Mouse (Mus musculus) ES-E14 (cell line): ENCODE measurements at regions not wholly inside any gene's neighbourhood (a gene's known extent, or its start where the extent isn't known, plus 50 kb on each side); places are given as distances from the start of the nearest gene placed in this dataset.

Source experiments
- DNase-seq: peaks from one replicate; pipeline ENCODE4 v3.0.0-alpha.2; 2013; ENCODE audit warnings: low read depth, low spot score
- H3K27ac ChIP-seq: 2 replicates; pipeline ENCODE4 v1.5.1; 2012; ENCODE audit warnings: low read depth, mild to moderate bottlenecking, low read length, moderate library complexity, mixed read lengths; ENCODE audit not compliant: poor library complexity, insufficient read depth, severe bottlenecking
- H3K36me3 ChIP-seq: 2 replicates; pipeline ENCODE4 v1.6.1; 2012; ENCODE audit warnings: mild to moderate bottlenecking, low read length, moderate library complexity, mixed read lengths; ENCODE audit not compliant: control insufficient read depth, poor library complexity, insufficient read depth, severe bottlenecking
- H3K4me1 ChIP-seq, 2 experiments: fragments of 150-350 bp in 1 of 2; sonication (generic) in 1 of 2; 2 replicates each; pipeline ENCODE4 v1.6.1; 2012; ENCODE audit warnings: low read length in 2 of 2, mild to moderate bottlenecking in 1 of 2, mixed read lengths in 1 of 2; ENCODE audit not compliant: control insufficient read depth in 2 of 2, insufficient read depth in 2 of 2, poor library complexity in 1 of 2
- H3K4me3 ChIP-seq, 2 experiments: fragments of 150-350 bp in 1 of 2; sonication (generic) in 1 of 2; 2 replicates each; pipeline ENCODE4 v1.5.1; 2012; ENCODE audit warnings: low read length in 2 of 2, low read depth in 1 of 2, mild to moderate bottlenecking in 1 of 2, mixed read lengths in 1 of 2; ENCODE audit not compliant: insufficient read depth in 1 of 2, poor library complexity in 1 of 2, severe bottlenecking in 1 of 2
- H3K9ac ChIP-seq: 2 replicates; pipeline ENCODE4 v1.6.1; 2012; ENCODE audit warnings: low read depth, mild to moderate bottlenecking, low read length, mixed read lengths; ENCODE audit not compliant: poor library complexity, insufficient read depth, severe bottlenecking
- H3K9me3 ChIP-seq: fragments of 150-350 bp; sonication (generic); 2 replicates; pipeline ENCODE4 v1.6.1; 2012; ENCODE audit warnings: low read depth, mild to moderate bottlenecking, low read length; ENCODE audit not compliant: control insufficient read depth, insufficient read depth
- CHD2 ChIP-seq: IDR thresholded peaks from 2 replicates; pipeline ENCODE4 v1.6.1; 2014; ENCODE audit warnings: mild to moderate bottlenecking, low read depth, low read length, inconsistent platforms
- HCFC1 ChIP-seq: IDR thresholded peaks from 2 replicates; pipeline ENCODE4 v1.6.1; 2012; ENCODE audit warnings: low read length, inconsistent platforms, borderline replicate concordance; ENCODE audit not compliant: insufficient read depth
- MAFK ChIP-seq: IDR thresholded peaks from 2 replicates; pipeline ENCODE4 v1.6.1; 2014; ENCODE audit warnings: mild to moderate bottlenecking, low read depth, low read length, inconsistent platforms; ENCODE audit not compliant: insufficient read depth
- ZC3H11A ChIP-seq: IDR thresholded peaks from 2 replicates; pipeline ENCODE4 v1.6.1; 2012; ENCODE audit warnings: low read depth, mild to moderate bottlenecking, inconsistent platforms, low read length, borderline replicate concordance
- ZNF384 ChIP-seq: IDR thresholded peaks from 2 replicates; pipeline ENCODE4 v1.6.1; 2012; ENCODE audit warnings: low read depth, low read length, inconsistent platforms
- in situ Hi-C, 2 experiments: fragments of 600-800 bp; cut with MboI; formaldehyde crosslinking; loops; one replicate each; pipeline ENCODE4 v1.15.1; 2025; ENCODE audit warnings: low sequenced_read_pairs in 2 of 2, inconsistent platforms in 1 of 2; ENCODE audit not compliant: unreplicated experiment in 2 of 2

DNA sequence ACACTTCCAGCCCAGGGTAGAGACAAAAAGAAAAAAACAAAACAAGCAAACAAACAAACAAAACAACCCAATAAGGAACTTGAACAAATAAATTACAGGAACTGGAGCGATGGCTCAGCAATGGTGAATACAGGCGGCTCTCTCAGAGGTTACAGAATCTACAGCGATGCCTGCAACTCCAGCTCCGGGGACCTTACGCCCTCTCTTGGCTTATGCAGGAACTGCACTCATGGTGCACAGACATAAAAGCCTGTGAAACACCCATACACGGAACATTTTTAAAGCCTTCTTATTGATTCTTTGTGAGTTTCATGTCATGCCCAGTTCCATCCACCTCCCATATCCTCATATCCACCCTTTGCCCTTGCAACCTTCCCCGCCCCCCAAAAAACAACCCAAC lies 78.6 kb downstream of the Amer2 start:
- in situ Hi-C loops: no loop called here
- TF ChIP-seq MAFK: no peak
- no peak for TF ChIP-seq HCFC1
- TF ChIP-seq ZNF384: no peak
- peak; percentile 69 for TF ChIP-seq ZC3H11A
- TF ChIP-seq CHD2: no peak
- Histone ChIP-seq H3K9ac (no peak overlapping the region), H3K9me3 (no peaks in the 10 kb centered on the region), H3K4me1 (no peaks in the 10 kb centered on the region), H3K36me3 (no peaks in the 10 kb centered on the region), H3K27ac (no peak overlapping the region), H3K4me3 (no peak overlapping the region)
- peak; percentile 53 for DNase-seq

DNA sequence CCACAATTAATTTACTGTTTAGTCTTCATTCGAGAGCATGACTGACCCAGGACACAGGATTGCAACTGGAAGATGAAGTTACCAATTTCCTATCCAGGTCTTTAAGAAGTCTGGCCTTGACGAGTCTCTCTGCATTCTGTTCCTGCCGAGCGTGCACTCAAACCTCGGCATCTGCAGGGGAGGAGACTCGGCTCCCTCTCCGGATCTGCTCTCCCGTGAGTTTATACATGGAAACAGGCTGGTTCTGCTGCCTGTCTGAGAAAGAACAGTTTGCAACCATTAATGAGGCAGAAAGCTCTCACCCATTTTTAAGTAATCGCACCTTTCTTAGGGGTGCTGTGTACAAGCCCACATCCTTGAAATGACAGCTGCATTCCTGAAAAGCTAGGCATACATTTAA lies 83.7 kb downstream of the Amer2 start:
- no peaks in the 10 kb centered on the region for H3K9me3 ChIP-seq
- no peaks in the 10 kb centered on the region for H3K4me1 ChIP-seq
- in situ Hi-C loops: no loop called here
- DNase-seq: no peak
- no peak overlapping the region for H3K4me3 ChIP-seq
- H3K27ac ChIP-seq: no peak overlapping the region
- TF ChIP-seq ZNF384 (no peak), HCFC1 (no peak), MAFK (no peak), ZC3H11A (no peak), CHD2 (no peak)
- H3K36me3 ChIP-seq: no peaks in the 10 kb centered on the region
- H3K9ac ChIP-seq: no peak overlapping the region

DNA sequence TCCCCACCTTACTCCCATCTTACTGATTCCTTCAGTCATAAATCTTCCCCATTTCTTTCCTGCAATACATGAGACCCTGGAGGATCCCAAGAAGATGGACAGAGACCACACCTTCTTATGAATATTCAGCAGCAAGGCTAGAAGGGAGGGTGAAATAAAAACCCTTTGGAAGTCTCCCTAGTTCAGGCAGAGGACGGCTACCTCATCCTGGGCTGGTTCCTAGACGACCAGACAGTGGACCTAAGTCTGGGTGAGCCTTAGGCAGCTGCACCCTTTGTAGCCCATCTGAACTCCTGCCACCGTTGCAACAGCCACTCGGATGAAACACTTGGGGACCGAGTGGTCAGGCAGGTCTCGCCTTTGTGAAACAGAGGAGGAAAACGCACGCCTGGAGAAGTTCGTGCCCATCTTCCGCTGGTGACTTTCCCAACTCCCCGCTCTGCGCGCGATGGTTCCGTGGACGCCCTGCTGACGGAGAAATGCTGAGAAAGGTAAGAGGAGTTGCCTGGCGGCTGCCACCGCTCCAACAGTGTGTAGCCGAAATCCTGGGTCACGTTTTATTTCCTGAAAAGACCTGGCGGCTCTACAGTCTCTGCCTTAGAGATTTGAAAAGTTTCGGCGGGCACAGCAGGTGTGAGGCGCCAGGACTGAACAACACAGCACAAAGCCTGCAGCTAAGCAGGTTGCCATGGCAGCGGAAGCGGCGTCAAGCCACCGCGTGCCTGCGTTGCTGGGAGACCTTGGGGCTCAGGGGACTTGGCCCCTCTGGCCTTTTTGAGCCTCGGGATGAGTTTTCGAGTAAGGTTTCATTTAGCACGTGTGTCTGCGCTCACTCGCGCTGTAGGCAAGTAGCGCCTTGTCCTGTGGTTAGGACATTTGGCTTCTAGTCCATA lies 112.2 kb downstream of the Amer2 start:
- Histone ChIP-seq H3K27ac (no peak overlapping the region), H3K9me3 (no peaks in the 10 kb centered on the region), H3K4me1 (peaks cover 0 to 4% of the 10 kb centered on the region in 2 experiments; a peak in 2 of 4 replicates), H3K4me3 (peak overlapping the region; percentile 54 to 55), H3K36me3 (no peaks in the 10 kb centered on the region), H3K9ac (peak overlapping the region; percentile 26; the same call in 1 of the 2 replicates)
- in situ Hi-C loops: no loop called here
- TF ChIP-seq HCFC1: no peak
- TF ChIP-seq ZC3H11A: no peak
- no peak for TF ChIP-seq CHD2
- TF ChIP-seq ZNF384: no peak
- DNase-seq: peak; percentile 51

DNA sequence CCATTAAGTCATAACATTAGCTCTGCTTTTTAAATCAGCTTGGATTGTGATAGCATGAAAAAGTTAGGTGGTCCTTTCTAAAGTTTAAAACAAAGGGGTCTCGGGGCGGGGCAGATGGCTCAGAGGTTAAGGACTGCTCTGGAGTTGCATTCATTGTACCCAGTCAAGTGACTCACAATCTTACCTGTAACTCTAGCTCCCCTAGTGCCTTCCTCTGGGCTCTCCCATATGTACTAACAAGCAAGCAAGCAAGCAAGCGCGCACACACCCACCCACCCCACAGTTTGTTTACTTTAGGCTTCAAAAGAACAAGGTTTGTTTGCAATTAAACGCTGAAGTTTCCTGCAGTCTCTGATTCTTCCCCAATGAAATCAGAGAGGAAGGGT lies 112.8 kb downstream of the Amer2 start:
- in situ Hi-C loops: no loop called here
- Histone ChIP-seq H3K27ac (no peak overlapping the region), H3K9me3 (no peaks in the 10 kb centered on the region), H3K4me1 (peaks cover 0 to 4% of the 10 kb centered on the region in 2 experiments; a peak in 2 of 4 replicates), H3K4me3 (0 out of 4 replicates have a peak overlapping the region, but pooled peaks of 1 of the 2 experiments have one; percentile 10), H3K36me3 (no peaks in the 10 kb centered on the region), H3K9ac (no peak overlapping the region)
- TF ChIP-seq CHD2: no peak
- TF ChIP-seq ZC3H11A: peak; percentile 39; the same call in 1 of the 2 replicates
- DNase-seq: no peak
